Mouse (Mus musculus) neural tube, embryonic 14.5 days (tissue): ENCODE results near the gene Maml3. TPM values are rescaled to one million over a fixed set of nuclear protein-coding genes. Genes with fewer than 3 reads are reported as not detected.

ENCODE experiments used
- ATAC-seq: fragments of 200-750 bp; cut with Nextera tagmentation; 2 replicates; pipeline ENCODE4 v1.8.0; 2017; ENCODE audit warnings: low read depth, mild to moderate bottlenecking, moderate TSS enrichment, moderate library complexity
- H3K27ac ChIP-seq: fragments of 300-500 bp; sonication (generic); 2 replicates; pipeline ENCODE4 v1.5.1; 2014; ENCODE audit warnings: low read depth, mild to moderate bottlenecking, control low read depth, low read length, moderate library complexity, mixed read lengths
- H3K27me3 ChIP-seq: fragments of 300-500 bp; sonication (generic); 2 replicates; pipeline ENCODE4 v1.6.1; 2014; ENCODE audit warnings: low read length; ENCODE audit not compliant: control insufficient read depth, insufficient read depth
- H3K36me3 ChIP-seq: fragments of 300-500 bp; sonication (generic); 2 replicates; pipeline ENCODE4 v1.6.1; 2014; ENCODE audit warnings: low read length, mixed read lengths; ENCODE audit not compliant: control insufficient read depth, insufficient read depth
- H3K4me1 ChIP-seq: fragments of 300-500 bp; sonication (generic); 2 replicates; pipeline ENCODE4 v1.6.1; 2014; ENCODE audit warnings: low read length; ENCODE audit not compliant: control insufficient read depth, insufficient read depth
- H3K4me2 ChIP-seq: fragments of 300-500 bp; sonication (generic); 2 replicates; pipeline ENCODE4 v1.6.1; 2014; ENCODE audit warnings: mild to moderate bottlenecking, low read depth, low read length, control low read depth
- H3K4me3 ChIP-seq: fragments of 300-500 bp; sonication (generic); 2 replicates; pipeline ENCODE4 v1.5.1; 2014; ENCODE audit warnings: low read depth, low read length, control low read depth, mixed read lengths
- H3K9ac ChIP-seq: fragments of 300-500 bp; sonication (generic); replicated peaks from 2 replicates; pipeline ENCODE4 v1.6.1; 2014; ENCODE audit warnings: low read depth, mild to moderate bottlenecking, control low read depth, low read length, mixed read lengths
- H3K9me3 ChIP-seq: fragments of 300-500 bp; sonication (generic); 2 replicates; pipeline ENCODE4 v1.6.1; 2016; ENCODE audit warnings: low read length; ENCODE audit not compliant: control insufficient read depth
- WGBS: fragments of 180-500 bp; shearing (Covaris S2); extraction: QIAGEN DNeasy Blood & Tissue Kit; methylation state at CpG from one replicate; pipeline ENCODE4 v1.1.7; 2014; 5-methylcytosine and 5-hydroxymethylcytosine counted together
- polyA plus RNA-seq: library from polyadenylated mRNA; unstranded; fragments of >200 nt; fragmentation: Nextera tagmentation; extraction: Ambion mirVana; gene quantifications from 2 replicates; pipeline ENCODE4 v1.2.1, GENCODE M21; 2014

Maml3 gene
- polyA plus RNA-seq, 1 experiment from 2014 or later: 8.2 TPM

- 58% methylated on average over 14 of the region's 14 CpGs for WGBS
- Histone ChIP-seq H3K9me3 (no peaks in the 10 kb centered on the region), H3K4me2 (no peak overlapping the region), H3K4me1 (peaks cover 9% of the 10 kb centered on the region), H3K4me3 (no peak overlapping the region), H3K9ac (no peak overlapping the region), H3K36me3 (no peaks in the 10 kb centered on the region), H3K27ac (peak overlapping the region; percentile 7; the same call in 1 of the 2 replicates), H3K27me3 (no peaks in the 10 kb centered on the region)
- ATAC-seq: peak; percentile 60; the same call in 1 of the 2 replicates
Measured at GRCm38 (mm10) chr3:51729109-51729918, 375.6 kb downstream of the Maml3 start.

GRCm38 (mm10) chr3:51728456-51728855, 376.4 kb downstream of the Maml3 start:
- WGBS: 69% methylated on average over 12 of the region's 12 CpGs
- H3K4me1 ChIP-seq: peaks cover 9% of the 10 kb centered on the region
- ATAC-seq: no peak; the same call in 1 of the 2 replicates

GRCm38 (mm10) chr3:51727968-51728367, 376.9 kb downstream of the Maml3 start:
- WGBS: 57% methylated on average over 8 of the region's 8 CpGs
- H3K4me3 ChIP-seq: no peak overlapping the region
- ATAC-seq: no peak
- no peak overlapping the region for H3K4me2 ChIP-seq
- no peak overlapping the region for H3K27ac ChIP-seq
- H3K9me3 ChIP-seq: no peaks in the 10 kb centered on the region
- no peak overlapping the region for H3K9ac ChIP-seq
- no peaks in the 10 kb centered on the region for H3K36me3 ChIP-seq
- peaks cover 9% of the 10 kb centered on the region for H3K4me1 ChIP-seq
- no peaks in the 10 kb centered on the region for H3K27me3 ChIP-seq

More at GRCm38 (mm10) chr3:51728456-51728855, 376.4 kb downstream of the Maml3 start:
- H3K9ac ChIP-seq: no peak overlapping the region
- H3K4me2 ChIP-seq: no peak overlapping the region
- H3K27me3 ChIP-seq: no peaks in the 10 kb centered on the region
- no peak overlapping the region for H3K4me3 ChIP-seq
- no peaks in the 10 kb centered on the region for H3K36me3 ChIP-seq
- no peak overlapping the region for H3K27ac ChIP-seq
- H3K9me3 ChIP-seq: no peaks in the 10 kb centered on the region

GRCm38 (mm10) chr3:51727487-51727886, 377.4 kb downstream of the Maml3 start:
- no peak for ATAC-seq
- peaks cover 9% of the 10 kb centered on the region for H3K4me1 ChIP-seq
- no peak overlapping the region for H3K4me3 ChIP-seq
- H3K36me3 ChIP-seq: no peaks in the 10 kb centered on the region
- no peak overlapping the region for H3K4me2 ChIP-seq
- WGBS: 62% methylated on average over 3 of the region's 3 CpGs
- 0 out of 2 replicates have a peak overlapping the region, but pooled peaks have one; percentile 45 for H3K27ac ChIP-seq
- no peaks in the 10 kb centered on the region for H3K27me3 ChIP-seq
- H3K9ac ChIP-seq: no peak overlapping the region
- H3K9me3 ChIP-seq: no peaks in the 10 kb centered on the region

- 87% methylated on average over 6 of the region's 6 CpGs for WGBS
- Histone ChIP-seq H3K4me3 (no peak overlapping the region), H3K27me3 (no peaks in the 10 kb centered on the region), H3K4me2 (no peak overlapping the region), H3K9ac (no peak overlapping the region), H3K36me3 (no peaks in the 10 kb centered on the region), H3K9me3 (no peaks in the 10 kb centered on the region), H3K4me1 (peaks cover 9% of the 10 kb centered on the region), H3K27ac (no peak overlapping the region)
- no peak for ATAC-seq
Measured at GRCm38 (mm10) chr3:51726257-51726656, 378.6 kb downstream of the Maml3 start.

- H3K9ac ChIP-seq: no peak overlapping the region
- no peaks in the 10 kb centered on the region for H3K27me3 ChIP-seq
- H3K4me1 ChIP-seq: no peaks in the 10 kb centered on the region
- H3K9me3 ChIP-seq: no peaks in the 10 kb centered on the region
- no peak overlapping the region for H3K27ac ChIP-seq
- no peak for ATAC-seq
- WGBS: 80% methylated on average over 1 of the region's 1 CpGs
- H3K36me3 ChIP-seq: no peaks in the 10 kb centered on the region
- no peak overlapping the region for H3K4me3 ChIP-seq
- H3K4me2 ChIP-seq: no peak overlapping the region
Measured at GRCm38 (mm10) chr3:51719982-51720381, 384.9 kb downstream of the Maml3 start.

- H3K36me3 ChIP-seq: no peaks in the 10 kb centered on the region
- no peak overlapping the region for H3K4me3 ChIP-seq
- no peak overlapping the region for H3K9ac ChIP-seq
- no peaks in the 10 kb centered on the region for H3K9me3 ChIP-seq
- no peak overlapping the region for H3K27ac ChIP-seq
- H3K4me2 ChIP-seq: no peak overlapping the region
- no peaks in the 10 kb centered on the region for H3K4me1 ChIP-seq
- ATAC-seq: no peak
- H3K27me3 ChIP-seq: no peaks in the 10 kb centered on the region
- 71% methylated on average over 3 of the region's 3 CpGs for WGBS
Measured at GRCm38 (mm10) chr3:51719373-51719772, 385.5 kb downstream of the Maml3 start.

- no peak for ATAC-seq
Measured at GRCm38 (mm10) chr3:51717909-51718308, 387.0 kb downstream of the Maml3 start.

GRCm38 (mm10) chr3:51717455-51717854, 387.4 kb downstream of the Maml3 start:
- 28% methylated on average over 3 of the region's 3 CpGs for WGBS
- H3K27me3 ChIP-seq: no peaks in the 10 kb centered on the region
- no peak overlapping the region for H3K9ac ChIP-seq
- H3K9me3 ChIP-seq: no peaks in the 10 kb centered on the region
- H3K4me1 ChIP-seq: 0 out of 2 replicates have a peak, but pooled peaks cover 3% of the 10 kb centered on the region
- no peak overlapping the region for H3K27ac ChIP-seq
- no peak overlapping the region for H3K4me2 ChIP-seq
- no peak overlapping the region for H3K4me3 ChIP-seq
- ATAC-seq: no peak
- no peaks in the 10 kb centered on the region for H3K36me3 ChIP-seq

More at GRCm38 (mm10) chr3:51717909-51718308, 387.0 kb downstream of the Maml3 start:
- Histone ChIP-seq H3K9me3 (no peaks in the 10 kb centered on the region), H3K36me3 (no peaks in the 10 kb centered on the region), H3K27me3 (no peaks in the 10 kb centered on the region), H3K4me3 (no peak overlapping the region), H3K4me2 (no peak overlapping the region), H3K4me1 (0 out of 2 replicates have a peak, but pooled peaks cover 3% of the 10 kb centered on the region), H3K27ac (no peak overlapping the region), H3K9ac (no peak overlapping the region)
- 57% methylated on average over 4 of the region's 4 CpGs for WGBS
